Mouse (Mus musculus): ENCODE results near the gene Mroh2a. TPM values are rescaled to one million over a fixed set of nuclear protein-coding genes. Genes with fewer than 3 reads are reported as not detected.
A peak's percentile ranks its signal among the peaks of the same experiment; 100 is the strongest.

Mroh2a gene
- polyA plus RNA-seq, 1 experiment from 2014 or later = 1.9 TPM

GRCm38 (mm10) chr1:88284946-88285320 lies 58.1 kb downstream of the Mroh2a start:
- Histone ChIP-seq H3K36me3 (ENCODE audit: control insufficient read depth, insufficient read depth, low read length) (no peaks in the 10 kb centered on the region), H3K9ac (ENCODE audit: low read length) (no peak overlapping the region), H3K9me3 (ENCODE audit: control insufficient read depth, low read length) (peaks cover 49% of the 10 kb centered on the region), H3K27me3 (ENCODE audit: control insufficient read depth, insufficient read depth, low read length) (no peaks in the 10 kb centered on the region), H3K27ac (replicated peaks; ENCODE audit: low read depth, low read length) (no peak overlapping the region), H3K4me2 (ENCODE audit: low read depth, severe bottlenecking) (no peak overlapping the region), H3K4me1 (ENCODE audit: control insufficient read depth, insufficient read depth, low read length) (no peaks in the 10 kb centered on the region), H3K4me3 (ENCODE audit: low read depth, low read length) (no peak overlapping the region)
- DNase-seq (ENCODE audit: low spot score) (no peak), ATAC-seq (ENCODE audit: insufficient number of reproducible peaks, low FRiP score, low TSS enrichment, low read depth) (0 out of 2 replicates have a peak, but pooled peaks have one; percentile 17)
- WGBS = 62% methylated on average over 7 of the region's 7 CpGs

- Histone ChIP-seq H3K4me3 (ENCODE audit: low read depth, low read length) (no peak overlapping the region), H3K27me3 (ENCODE audit: control insufficient read depth, insufficient read depth, low read length) (no peaks in the 10 kb centered on the region), H3K4me1 (ENCODE audit: control insufficient read depth, insufficient read depth, low read length) (no peaks in the 10 kb centered on the region), H3K27ac (replicated peaks; ENCODE audit: low read depth, low read length) (no peak overlapping the region), H3K9ac (ENCODE audit: low read length) (no peak overlapping the region), H3K9me3 (ENCODE audit: control insufficient read depth, low read length) (peaks cover 56% of the 10 kb centered on the region), H3K36me3 (ENCODE audit: control insufficient read depth, insufficient read depth, low read length) (no peaks in the 10 kb centered on the region), H3K4me2 (ENCODE audit: low read depth, severe bottlenecking) (no peak overlapping the region)
- 72% methylated on average over 5 of the region's 5 CpGs for whole genome bisulfite sequencing
- DNase-seq (ENCODE audit: low spot score) (no peak), ATAC-seq (ENCODE audit: insufficient number of reproducible peaks, low FRiP score, low TSS enrichment, low read depth) (no peak)
Observed at GRCm38 (mm10) chr1:88285652-88286051, 58.9 kb downstream of the Mroh2a start.

- WGBS = 83% methylated on average over 15 of the region's 15 CpGs
- ATAC-seq (ENCODE audit: insufficient number of reproducible peaks, low FRiP score, low TSS enrichment, low read depth) = no peak
- Histone ChIP-seq H3K27ac (replicated peaks; ENCODE audit: low read depth, low read length) (no peak overlapping the region), H3K9me3 (ENCODE audit: control insufficient read depth, low read length) (peaks cover 57% of the 10 kb centered on the region), H3K36me3 (ENCODE audit: control insufficient read depth, insufficient read depth, low read length) (no peaks in the 10 kb centered on the region), H3K27me3 (ENCODE audit: control insufficient read depth, insufficient read depth, low read length) (no peaks in the 10 kb centered on the region), H3K4me2 (ENCODE audit: low read depth, severe bottlenecking) (no peak overlapping the region), H3K9ac (ENCODE audit: low read length) (no peak overlapping the region), H3K4me1 (ENCODE audit: control insufficient read depth, insufficient read depth, low read length) (no peaks in the 10 kb centered on the region), H3K4me3 (ENCODE audit: low read depth, low read length) (no peak overlapping the region)
- no peak for DNase-seq (ENCODE audit: low spot score)
Observed at GRCm38 (mm10) chr1:88286136-88286845, 59.5 kb downstream of the Mroh2a start.

- ATAC-seq (ENCODE audit: insufficient number of reproducible peaks, low FRiP score, low TSS enrichment, low read depth) = no peak
- no peaks in the 10 kb centered on the region for H3K36me3 ChIP-seq (ENCODE audit: control insufficient read depth, insufficient read depth, low read length)
- no peak overlapping the region for H3K27ac ChIP-seq (replicated peaks; ENCODE audit: low read depth, low read length)
Observed at GRCm38 (mm10) chr1:88286887-88287696, 60.3 kb downstream of the Mroh2a start.

GRCm38 (mm10) chr1:88287697-88287980 lies 60.9 kb downstream of the Mroh2a start:
- Histone ChIP-seq H3K36me3 (ENCODE audit: control insufficient read depth, insufficient read depth, low read length) (no peaks in the 10 kb centered on the region), H3K9me3 (ENCODE audit: control insufficient read depth, low read length) (peaks cover 67% of the 10 kb centered on the region), H3K9ac (ENCODE audit: low read length) (no peak overlapping the region), H3K4me2 (ENCODE audit: low read depth, severe bottlenecking) (no peak overlapping the region), H3K4me3 (ENCODE audit: low read depth, low read length) (no peak overlapping the region), H3K27me3 (ENCODE audit: control insufficient read depth, insufficient read depth, low read length) (no peaks in the 10 kb centered on the region), H3K4me1 (ENCODE audit: control insufficient read depth, insufficient read depth, low read length) (no peaks in the 10 kb centered on the region), H3K27ac (replicated peaks; ENCODE audit: low read depth, low read length) (no peak overlapping the region)
- peak; percentile 86 for DNase-seq (ENCODE audit: low spot score)
- 37% methylated on average over 5 of the region's 5 CpGs for WGBS
- no peak for ATAC-seq (ENCODE audit: insufficient number of reproducible peaks, low FRiP score, low TSS enrichment, low read depth)

More at GRCm38 (mm10) chr1:88286887-88287696, 60.3 kb downstream of the Mroh2a start:
- H3K27me3 ChIP-seq (ENCODE audit: control insufficient read depth, insufficient read depth, low read length) = no peaks in the 10 kb centered on the region
- H3K4me1 ChIP-seq (ENCODE audit: control insufficient read depth, insufficient read depth, low read length) = no peaks in the 10 kb centered on the region
- no peak overlapping the region for H3K4me2 ChIP-seq (ENCODE audit: low read depth, severe bottlenecking)
- H3K4me3 ChIP-seq (ENCODE audit: low read depth, low read length) = no peak overlapping the region
- WGBS = 75% methylated on average over 13 of the region's 13 CpGs
- H3K9ac ChIP-seq (ENCODE audit: low read length) = no peak overlapping the region
- H3K9me3 ChIP-seq (ENCODE audit: control insufficient read depth, low read length) = peaks cover 65% of the 10 kb centered on the region
- no peak for DNase-seq (ENCODE audit: low spot score)

- H3K27ac ChIP-seq (replicated peaks; ENCODE audit: low read depth, low read length) = no peak overlapping the region
- WGBS = 40% methylated on average over 3 of the region's 3 CpGs
- ATAC-seq (ENCODE audit: insufficient number of reproducible peaks, low FRiP score, low TSS enrichment, low read depth) (no peak), DNase-seq (ENCODE audit: low spot score) (no peak)
- H3K9me3 ChIP-seq (ENCODE audit: control insufficient read depth, low read length) = peaks cover 61% of the 10 kb centered on the region
- H3K36me3 ChIP-seq (ENCODE audit: control insufficient read depth, insufficient read depth, low read length) = no peaks in the 10 kb centered on the region
- no peak overlapping the region for H3K4me2 ChIP-seq (ENCODE audit: low read depth, severe bottlenecking)
- no peak overlapping the region for H3K9ac ChIP-seq (ENCODE audit: low read length)
- H3K27me3 ChIP-seq (ENCODE audit: control insufficient read depth, insufficient read depth, low read length) = no peaks in the 10 kb centered on the region
- H3K4me1 ChIP-seq (ENCODE audit: control insufficient read depth, insufficient read depth, low read length) = no peaks in the 10 kb centered on the region
- H3K4me3 ChIP-seq (ENCODE audit: low read depth, low read length) = no peak overlapping the region
Observed at GRCm38 (mm10) chr1:88288056-88288788, 61.4 kb downstream of the Mroh2a start.

- H3K27me3 ChIP-seq (ENCODE audit: control insufficient read depth, insufficient read depth, low read length) = no peaks in the 10 kb centered on the region
- no peaks in the 10 kb centered on the region for H3K36me3 ChIP-seq (ENCODE audit: control insufficient read depth, insufficient read depth, low read length)
- no peak overlapping the region for H3K4me3 ChIP-seq (ENCODE audit: low read depth, low read length)
- no peak overlapping the region for H3K27ac ChIP-seq (replicated peaks; ENCODE audit: low read depth, low read length)
- no peak overlapping the region for H3K4me2 ChIP-seq (ENCODE audit: low read depth, severe bottlenecking)
- peaks cover 56% of the 10 kb centered on the region for H3K9me3 ChIP-seq (ENCODE audit: control insufficient read depth, low read length)
- ATAC-seq (ENCODE audit: insufficient number of reproducible peaks, low FRiP score, low TSS enrichment, low read depth) (no peak), DNase-seq (ENCODE audit: low spot score) (no peak)
- WGBS = 73% methylated on average over 3 of the region's 3 CpGs
- no peak overlapping the region for H3K9ac ChIP-seq (ENCODE audit: low read length)
- H3K4me1 ChIP-seq (ENCODE audit: control insufficient read depth, insufficient read depth, low read length) = no peaks in the 10 kb centered on the region
Observed at GRCm38 (mm10) chr1:88288789-88289127, 62.0 kb downstream of the Mroh2a start.

- H3K4me1 ChIP-seq (ENCODE audit: control insufficient read depth, insufficient read depth, low read length) = no peaks in the 10 kb centered on the region
- DNase-seq (ENCODE audit: low spot score) (no peak), ATAC-seq (ENCODE audit: insufficient number of reproducible peaks, low FRiP score, low TSS enrichment, low read depth) (no peak)
- no peak overlapping the region for H3K4me3 ChIP-seq (ENCODE audit: low read depth, low read length)
- 49% methylated on average over 2 of the region's 2 CpGs for WGBS
- peaks cover 52% of the 10 kb centered on the region for H3K9me3 ChIP-seq (ENCODE audit: control insufficient read depth, low read length)
- H3K27me3 ChIP-seq (ENCODE audit: control insufficient read depth, insufficient read depth, low read length) = no peaks in the 10 kb centered on the region
- no peaks in the 10 kb centered on the region for H3K36me3 ChIP-seq (ENCODE audit: control insufficient read depth, insufficient read depth, low read length)
- H3K27ac ChIP-seq (replicated peaks; ENCODE audit: low read depth, low read length) = no peak overlapping the region
- no peak overlapping the region for H3K9ac ChIP-seq (ENCODE audit: low read length)
- H3K4me2 ChIP-seq (ENCODE audit: low read depth, severe bottlenecking) = no peak overlapping the region
Observed at GRCm38 (mm10) chr1:88289152-88289551, 62.4 kb downstream of the Mroh2a start.

Data from limb, embryonic 11.5 days (tissue).